In the genomic region with DNA sequence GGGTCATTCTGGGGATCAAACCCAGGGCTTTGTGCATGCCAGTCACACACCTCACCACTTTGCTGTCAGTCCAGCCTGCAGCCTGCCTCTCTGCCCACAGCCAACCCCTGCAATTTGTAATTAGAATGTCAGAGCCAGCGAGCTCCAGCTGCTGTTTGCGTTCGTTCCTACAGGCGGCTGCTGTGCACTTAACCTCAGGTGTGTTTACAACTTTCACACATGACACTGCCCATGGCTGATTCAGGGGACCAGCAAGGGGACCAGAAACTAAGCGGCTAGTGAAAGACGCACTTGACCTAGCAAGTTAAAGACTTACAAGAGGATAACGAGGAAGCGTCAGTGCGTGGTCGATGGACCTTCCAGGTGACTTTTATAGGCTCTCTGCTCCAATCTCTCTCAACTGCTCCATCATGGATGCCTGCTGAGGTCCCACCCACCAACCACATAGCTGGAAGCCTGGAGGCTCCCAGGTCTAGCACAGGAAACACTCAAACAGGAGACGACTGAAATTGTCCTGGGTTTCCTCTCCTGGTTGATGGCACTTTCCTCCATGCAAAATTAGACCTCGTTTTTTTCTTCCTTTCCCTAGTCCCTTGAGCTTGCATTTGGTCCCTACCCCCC, we compare ENCODE assay signal across 10 mouse cellular contexts. TPM values are rescaled to one million over a fixed set of nuclear protein-coding genes. Genes with fewer than 3 reads are reported as not detected.
DNase-seq lines count a peak whose midpoint lies in the region; ATAC-seq and TF ChIP-seq lines count a peak whose summit lies in the region.
"Had no signal": no experiment of that assay in that cellular context is flagged by ENCODE, and none has a peak within 500 bp of the region (broad histone marks: within the 10 kb centered on the region; RNA-seq: fewer than 3 reads in every experiment).

No protein-coding gene starts in this region.

- peak overlapping the region; percentile 93 for H3K27ac ChIP-seq in lung, embryonic 14.5 days (ENCODE audit: low read depth)
- H3K27ac ChIP-seq in limb, embryonic 15.5 days: peak overlapping the region; percentile 83
- peak overlapping the region; percentile 97 for H3K27ac ChIP-seq in stomach, postnatal 0 days (replicated peaks)
- H3K27ac ChIP-seq: neural tube, embryonic 12.5 days had no signal

- TF ChIP-seq EP300 in stomach, postnatal 0 days (optimal IDR thresholded peaks at IDR 0.05): no peak

- H3K4me3 ChIP-seq in lung, embryonic 14.5 days (ENCODE audit: low read depth, low read length): peak overlapping the region; percentile 12; the same call in 1 of the 2 replicates
- 0 out of 2 replicates have a peak overlapping the region, but pooled peaks have one; percentile 7 for H3K4me3 ChIP-seq in limb, embryonic 15.5 days
- peak overlapping the region; percentile 37 for H3K4me3 ChIP-seq in stomach, postnatal 0 days (ENCODE audit: low read depth, low read length)
- H3K4me3 ChIP-seq: neural tube, embryonic 12.5 days had no signal

- peak overlapping the region; percentile 53 for H3K4me2 ChIP-seq in lung, embryonic 14.5 days
- H3K4me2 ChIP-seq in limb, embryonic 15.5 days: peak overlapping the region; percentile 12; the same call in 1 of the 2 replicates
- H3K4me2 ChIP-seq in stomach, postnatal 0 days (replicated peaks; ENCODE audit: low read depth): peak overlapping the region; percentile 55
- H3K4me2 ChIP-seq: neural tube, embryonic 12.5 days had no signal

- H3K9ac ChIP-seq in lung, embryonic 14.5 days: peak overlapping the region; percentile 1
- H3K9ac ChIP-seq in limb, embryonic 15.5 days: no peak overlapping the region
- H3K9ac ChIP-seq in stomach, postnatal 0 days (ENCODE audit: low read length): peak overlapping the region; percentile 60
- H3K9ac ChIP-seq: neural tube, embryonic 12.5 days had no signal

- no peaks in the 10 kb centered on the region for H3K27me3 ChIP-seq in lung, embryonic 14.5 days (ENCODE audit: insufficient read depth, low read length)
- no peaks in the 10 kb centered on the region for H3K27me3 ChIP-seq in limb, embryonic 15.5 days
- H3K27me3 ChIP-seq in stomach, postnatal 0 days (ENCODE audit: control insufficient read depth, insufficient read depth, low read length): no peaks in the 10 kb centered on the region
- H3K27me3 ChIP-seq: neural tube, embryonic 12.5 days had no signal

- 18% methylated on average over 12 of the region's 12 CpGs for WGBS in lung, embryonic 14.5 days
- WGBS in limb, embryonic 15.5 days: 18% methylated on average over 12 of the region's 12 CpGs
- WGBS in stomach, postnatal 0 days: 13% methylated on average over 12 of the region's 12 CpGs

- ATAC-seq in lung, embryonic 14.5 days (ENCODE audit: insufficient read depth): peak; percentile 27; the same call in 1 of the 2 replicates
- no peak for ATAC-seq in limb, embryonic 15.5 days (ENCODE audit: insufficient number of reproducible peaks, low FRiP score, low TSS enrichment, low read depth)
- ATAC-seq in stomach, postnatal 0 days (ENCODE audit: low FRiP score, low TSS enrichment): peak; percentile 66
- ATAC-seq: hindbrain, embryonic 16.5 days had no signal

- TF ChIP-seq CTCF in lung, embryonic 14.5 days (IDR thresholded peaks at IDR 0.05; ENCODE audit: low read depth): peak; percentile 28; the same call in 1 of the 2 replicates
- peak; percentile 54 for TF ChIP-seq CTCF in stomach, postnatal 0 days (IDR thresholded peaks at IDR 0.05; ENCODE audit: low read depth)

- no peaks in the 10 kb centered on the region for H3K9me3 ChIP-seq in lung, embryonic 14.5 days (ENCODE audit: low read depth, low read length)
- H3K9me3 ChIP-seq in limb, embryonic 15.5 days: no peaks in the 10 kb centered on the region
- no peaks in the 10 kb centered on the region for H3K9me3 ChIP-seq in stomach, postnatal 0 days (ENCODE audit: control insufficient read depth, low read length)
- H3K9me3 ChIP-seq: neural tube, embryonic 12.5 days had no signal

- no peaks in the 10 kb centered on the region for H3K36me3 ChIP-seq in lung, embryonic 14.5 days (ENCODE audit: insufficient read depth)
- H3K36me3 ChIP-seq in limb, embryonic 15.5 days: no peaks in the 10 kb centered on the region
- no peaks in the 10 kb centered on the region for H3K36me3 ChIP-seq in stomach, postnatal 0 days (ENCODE audit: control insufficient read depth, insufficient read depth, low read length)
- H3K36me3 ChIP-seq: neural tube, embryonic 12.5 days had no signal

- peaks cover 31% of the 10 kb centered on the region for H3K4me1 ChIP-seq in lung, embryonic 14.5 days (ENCODE audit: insufficient read depth)
- H3K4me1 ChIP-seq in limb, embryonic 15.5 days: peaks cover 35% of the 10 kb centered on the region
- peaks cover 5% of the 10 kb centered on the region; the same call in 1 of the 2 replicates for H3K4me1 ChIP-seq in stomach, postnatal 0 days (replicated peaks; ENCODE audit: control insufficient read depth, insufficient read depth)

- peak; percentile 11 for DNase-seq in cerebellum, adult 9-10 months
- no peak for DNase-seq in cerebellum, postnatal 36 days
- peak; percentile 44 for DNase-seq in lung, embryonic 14.5 days
- DNase-seq in lung, postnatal 10 days: no peak
- DNase-seq in stomach, postnatal 0 days (ENCODE audit: low spot score): peak; percentile 78
- DNase-seq in layer of hippocampus, adult 9-11 months: no peak
- no peak for DNase-seq in adrenal gland, adult 8-10 months

RNA-seq across cellular contexts. Expression of a gene that starts 5.4 kb away (rescaled TPM):
- polyA plus RNA-seq in lung, embryonic 14.5 days (2014; fragmentation: Nextera tagmentation; extraction: Ambion mirVana): 377 and 442 TPM in 2 replicates
- 241 and 331 TPM in 2 replicates for polyA plus RNA-seq in limb, embryonic 15.5 days (2015; fragmentation: Nextera tagmentation; extraction: Ambion mirVana)
- polyA plus RNA-seq in stomach, postnatal 0 days (2015; fragmentation: Nextera tagmentation; extraction: Ambion mirVana): 260 and 276 TPM in 2 replicates
- total RNA-seq in adrenal gland, adult 8-10 months (2022): 100 to 1,000 TPM; 741 to 843 (median 768) TPM

RNA-seq across cellular contexts. Expression of a gene that starts 5.9 kb away (rescaled TPM):
- polyA plus RNA-seq in lung, embryonic 14.5 days (2014; fragmentation: Nextera tagmentation; extraction: Ambion mirVana): 390 and 401 TPM in 2 replicates
- polyA plus RNA-seq in limb, embryonic 15.5 days (2015; fragmentation: Nextera tagmentation; extraction: Ambion mirVana): 352 and 365 TPM in 2 replicates
- polyA plus RNA-seq in stomach, postnatal 0 days (2015; fragmentation: Nextera tagmentation; extraction: Ambion mirVana): 312 and 330 TPM in 2 replicates
- 100 to 1,000 TPM; 277 to 296 (median 287) TPM for total RNA-seq in adrenal gland, adult 8-10 months (2022)

RNA-seq across cellular contexts. Expression of a gene that starts 13.8 kb away (rescaled TPM):
- 1.4 and 2.2 TPM in 2 replicates for polyA plus RNA-seq in lung, embryonic 14.5 days (2014; fragmentation: Nextera tagmentation; extraction: Ambion mirVana)
- polyA plus RNA-seq in limb, embryonic 15.5 days (2015; fragmentation: Nextera tagmentation; extraction: Ambion mirVana): 2.3 TPM in 2 replicates
- 0.93 and 1.4 TPM in 2 replicates for polyA plus RNA-seq in stomach, postnatal 0 days (2015; fragmentation: Nextera tagmentation; extraction: Ambion mirVana)
- 1 to 10 TPM; 1.1 to 2.7 (median 1.2) TPM for total RNA-seq in adrenal gland, adult 8-10 months (2022)

RNA-seq across cellular contexts. Expression of a gene that starts 37.3 kb away (rescaled TPM):
- 0.11 TPM in 1 of 2 replicates, not detected in the other for polyA plus RNA-seq in lung, embryonic 14.5 days (2014; fragmentation: Nextera tagmentation; extraction: Ambion mirVana)
- 0.24 and 0.31 TPM in 2 replicates for polyA plus RNA-seq in limb, embryonic 15.5 days (2015; fragmentation: Nextera tagmentation; extraction: Ambion mirVana)
- 0.45 and 0.65 TPM in 2 replicates for polyA plus RNA-seq in stomach, postnatal 0 days (2015; fragmentation: Nextera tagmentation; extraction: Ambion mirVana)
- total RNA-seq in adrenal gland, adult 8-10 months (2022): under 1 TPM; 0.40 to 0.83 (median 0.46) TPM

RNA-seq across cellular contexts. Expression of a gene that starts 40.1 kb away (rescaled TPM):
- polyA plus RNA-seq in lung, embryonic 14.5 days (2014; fragmentation: Nextera tagmentation; extraction: Ambion mirVana): 147 and 155 TPM in 2 replicates
- 146 and 160 TPM in 2 replicates for polyA plus RNA-seq in limb, embryonic 15.5 days (2015; fragmentation: Nextera tagmentation; extraction: Ambion mirVana)
- polyA plus RNA-seq in stomach, postnatal 0 days (2015; fragmentation: Nextera tagmentation; extraction: Ambion mirVana): 114 and 121 TPM in 2 replicates
- total RNA-seq in adrenal gland, adult 8-10 months (2022): 100 to 1,000 TPM; 130 to 160 (median 147) TPM

Comparison
In these comparisons a context has a peak if more than half of its experiments do, and no peak if none do; other contexts are left out.
1. DNase-seq: peak in cerebellum, adult 9-10 months (single experiment), lung, embryonic 14.5 days (single experiment) and stomach, postnatal 0 days (single experiment); none in cerebellum, postnatal 36 days (0 of 2), lung, postnatal 10 days (single experiment), layer of hippocampus, adult 9-11 months (single experiment) and adrenal gland, adult 8-10 months (single experiment).
2. Peak in every context shown above with its lines, with median percentiles within 50 percentile points of each other: H3K27ac ChIP-seq, H3K4me2 ChIP-seq and H3K4me3 ChIP-seq.